Mouse (Mus musculus) myocyte (in vitro differentiated cells): ENCODE measurements at regions not wholly inside any gene's neighbourhood (a gene's known extent, or its start where the extent isn't known, plus 50 kb on each side); places are given as distances from the start of the nearest gene placed in this dataset.

ENCODE experiments used
- H3K27me3 ChIP-seq: one replicate; pipeline ENCODE4 v1.6.1; 2011; ENCODE audit not compliant: control insufficient read depth, insufficient read depth, insufficient read length
- H3K36me3 ChIP-seq: one replicate; pipeline ENCODE4 v1.6.1; 2011; ENCODE audit not compliant: control insufficient read depth, insufficient read depth
- H3K4me2 ChIP-seq: one replicate; pipeline ENCODE4 v1.6.1; 2011; ENCODE audit warnings: low read depth, control low read depth
- H3K4me3 ChIP-seq: one replicate; pipeline ENCODE4 v1.5.1; 2011; ENCODE audit warnings: mild to moderate bottlenecking, control low read depth, moderate library complexity
- H3K79me2 ChIP-seq: one replicate; pipeline ENCODE4 v1.6.1; 2011; ENCODE audit not compliant: control insufficient read depth, insufficient read depth
- H3ac ChIP-seq: one replicate; pipeline ENCODE4 v1.6.1; 2011; ENCODE audit not compliant: control insufficient read depth, insufficient read length
- CEBPB ChIP-seq: IDR thresholded peaks from 2 replicates; pipeline ENCODE4 v1.6.1; 2011; ENCODE audit warnings: mild to moderate bottlenecking, moderate library complexity; ENCODE audit not compliant: poor library complexity, insufficient read depth, severe bottlenecking
- E2F4 ChIP-seq: IDR thresholded peaks from one replicate; pipeline ENCODE4 v1.6.1; 2011; ENCODE audit warnings: mild to moderate bottlenecking, control low read depth, moderate library complexity; ENCODE audit not compliant: insufficient read depth
- MAX ChIP-seq: IDR thresholded peaks from one replicate; pipeline ENCODE4 v1.6.1; 2011; ENCODE audit warnings: low read depth, mild to moderate bottlenecking, control low read depth
- MYOD1 ChIP-seq, 3 experiments: IDR thresholded peaks; one replicate each; pipeline ENCODE4 v1.6.1; 2011; ENCODE audit warnings: control low read depth in 2 of 3, low read depth in 2 of 3, mild to moderate bottlenecking in 2 of 3, moderate library complexity in 1 of 3; ENCODE audit not compliant: insufficient read length in 2 of 3, control insufficient read depth in 1 of 3
- MYOG ChIP-seq, 3 experiments: IDR thresholded peaks; one replicate each; pipeline ENCODE4 v1.6.1; 2011; ENCODE audit warnings: control low read depth in 2 of 3, low read depth in 2 of 3, mild to moderate bottlenecking in 2 of 3; ENCODE audit not compliant: insufficient read length in 2 of 3, control insufficient read depth in 1 of 3, insufficient read depth in 1 of 3
- POLR2A ChIP-seq: IDR thresholded peaks from one replicate; pipeline ENCODE4 v1.6.1; 2011; ENCODE audit warnings: low read depth, mild to moderate bottlenecking, control low read depth, moderate library complexity; ENCODE audit not compliant: insufficient read length
- POLR2AphosphoS2 ChIP-seq: IDR thresholded peaks from one replicate; pipeline ENCODE4 v1.6.1; 2011; ENCODE audit warnings: low read depth, control low read depth; ENCODE audit not compliant: insufficient read length
- REST ChIP-seq: IDR thresholded peaks from one replicate; pipeline ENCODE4 v1.6.1; 2011; ENCODE audit warnings: mild to moderate bottlenecking, control low read depth, moderate library complexity; ENCODE audit not compliant: insufficient read depth, insufficient read length
- SRF ChIP-seq: IDR thresholded peaks from one replicate; pipeline ENCODE4 v1.6.1; 2011; ENCODE audit warnings: low read depth; ENCODE audit not compliant: control insufficient read depth, insufficient read length
- TCF12 ChIP-seq: IDR thresholded peaks from one replicate; pipeline ENCODE4 v1.6.1; 2011; ENCODE audit warnings: mild to moderate bottlenecking, control low read depth; ENCODE audit not compliant: poor library complexity, insufficient read depth, severe bottlenecking
- TCF3 ChIP-seq: IDR thresholded peaks from one replicate; pipeline ENCODE4 v1.6.1; 2011; ENCODE audit warnings: low read depth, control low read depth; ENCODE audit not compliant: insufficient read length
- USF1 ChIP-seq: IDR thresholded peaks from one replicate; pipeline ENCODE4 v1.6.1; 2011; ENCODE audit warnings: low read depth, mild to moderate bottlenecking, control low read depth, moderate library complexity

- Histone ChIP-seq H3K4me2 (no peak overlapping the region), H3K4me3 (no peak overlapping the region), H3K79me2 (no peaks in the 10 kb centered on the region), H3K36me3 (no peaks in the 10 kb centered on the region), H3K27me3 (no peaks in the 10 kb centered on the region), H3ac (no peak overlapping the region)
- no peak for TF ChIP-seq MYOD1 (IDR thresholded peaks at IDR 0.05; ENCODE audit: control insufficient read depth in 1 of 3, insufficient read length in 2 of 3, low read depth in 2 of 3)
- TF ChIP-seq E2F4, result no peak
- no peak for TF ChIP-seq MAX
- no peak for TF ChIP-seq SRF
- no peak for TF ChIP-seq TCF3
- TF ChIP-seq TCF12, result no peak
- no peak for TF ChIP-seq CEBPB
- no peak for TF ChIP-seq POLR2AphosphoS2
- TF ChIP-seq REST, result no peak
- no peak for TF ChIP-seq USF1
- TF ChIP-seq MYOG (IDR thresholded peaks at IDR 0.05; ENCODE audit: control insufficient read depth in 1 of 3, insufficient read depth in 1 of 3, insufficient read length in 2 of 3, low read depth in 2 of 3), result no peak
- TF ChIP-seq POLR2A, result no peak
These were observed 113.5 kb upstream of the Inhba start for GRCm38 (mm10) chr13:15898201-15898600.

GRCm38 (mm10) chr13:15901710-15902675 lies 109.7 kb upstream of the Inhba start:
- H3K36me3 ChIP-seq, result no peaks in the 10 kb centered on the region

GRCm38 (mm10) chr13:15907806-15908205 lies 103.8 kb upstream of the Inhba start:
- Histone ChIP-seq H3K4me2 (no peak overlapping the region), H3K36me3 (no peaks in the 10 kb centered on the region), H3K4me3 (no peak overlapping the region), H3K79me2 (no peaks in the 10 kb centered on the region), H3ac (no peak overlapping the region), H3K27me3 (no peaks in the 10 kb centered on the region)
- TF ChIP-seq TCF12 (no peak), CEBPB (peak; percentile 78), MYOD1 (IDR thresholded peaks at IDR 0.05; ENCODE audit: control insufficient read depth in 1 of 3, insufficient read length in 2 of 3, low read depth in 2 of 3) (no peak)

More at GRCm38 (mm10) chr13:15901710-15902675, 109.7 kb upstream of the Inhba start:
- Histone ChIP-seq H3K4me2 (no peak overlapping the region), H3ac (no peak overlapping the region), H3K4me3 (no peak overlapping the region), H3K27me3 (no peaks in the 10 kb centered on the region), H3K79me2 (no peaks in the 10 kb centered on the region)
- TF ChIP-seq MYOD1 (IDR thresholded peaks at IDR 0.05; ENCODE audit: control insufficient read depth in 1 of 3, insufficient read length in 2 of 3, low read depth in 2 of 3), result no peak
- no peak for TF ChIP-seq E2F4
- TF ChIP-seq USF1, result no peak
- no peak for TF ChIP-seq MYOG (IDR thresholded peaks at IDR 0.05; ENCODE audit: control insufficient read depth in 1 of 3, insufficient read depth in 1 of 3, insufficient read length in 2 of 3, low read depth in 2 of 3)
- TF ChIP-seq TCF3, result no peak
- no peak for TF ChIP-seq REST
- TF ChIP-seq POLR2AphosphoS2, result no peak
- TF ChIP-seq CEBPB, result no peak
- no peak for TF ChIP-seq MAX
- TF ChIP-seq SRF, result no peak

GRCm38 (mm10) chr13:15910578-15910977 lies 101.1 kb upstream of the Inhba start:
- Histone ChIP-seq H3ac (no peak overlapping the region), H3K27me3 (no peaks in the 10 kb centered on the region), H3K4me2 (no peak overlapping the region), H3K4me3 (no peak overlapping the region), H3K79me2 (no peaks in the 10 kb centered on the region), H3K36me3 (no peaks in the 10 kb centered on the region)
- TF ChIP-seq USF1 (no peak), CEBPB (peak; percentile 48; the same call in 1 of the 2 replicates), E2F4 (no peak), POLR2AphosphoS2 (no peak), POLR2A (no peak), TCF3 (no peak)

- Histone ChIP-seq H3K4me2 (no peak overlapping the region), H3ac (no peak overlapping the region), H3K4me3 (no peak overlapping the region), H3K36me3 (no peaks in the 10 kb centered on the region), H3K27me3 (no peaks in the 10 kb centered on the region), H3K79me2 (no peaks in the 10 kb centered on the region)
- TF ChIP-seq TCF12, result no peak
- TF ChIP-seq MYOD1 (IDR thresholded peaks at IDR 0.05; ENCODE audit: control insufficient read depth in 1 of 3, insufficient read length in 2 of 3, low read depth in 2 of 3), result no peak
- TF ChIP-seq MAX, result no peak
- TF ChIP-seq CEBPB, result no peak
- no peak for TF ChIP-seq POLR2AphosphoS2
- no peak for TF ChIP-seq REST
- TF ChIP-seq E2F4, result no peak
- no peak for TF ChIP-seq USF1
- no peak for TF ChIP-seq TCF3
- no peak for TF ChIP-seq MYOG (IDR thresholded peaks at IDR 0.05; ENCODE audit: control insufficient read depth in 1 of 3, insufficient read depth in 1 of 3, insufficient read length in 2 of 3, low read depth in 2 of 3)
- TF ChIP-seq POLR2A, result no peak
- TF ChIP-seq SRF, result no peak
These were observed 100.4 kb upstream of the Inhba start for GRCm38 (mm10) chr13:15911263-15911662.
